Mouse (Mus musculus): ENCODE measurements at regions not wholly inside any gene's neighbourhood (a gene's known extent, or its start where the extent isn't known, plus 50 kb on each side); places are given as distances from the start of the nearest gene placed in this dataset.
"Not testable (repeated sequence)": the region's sequence is repeated elsewhere in the genome, so short reads cannot be mapped to it uniquely, and the experiment has no call there.

DNA sequence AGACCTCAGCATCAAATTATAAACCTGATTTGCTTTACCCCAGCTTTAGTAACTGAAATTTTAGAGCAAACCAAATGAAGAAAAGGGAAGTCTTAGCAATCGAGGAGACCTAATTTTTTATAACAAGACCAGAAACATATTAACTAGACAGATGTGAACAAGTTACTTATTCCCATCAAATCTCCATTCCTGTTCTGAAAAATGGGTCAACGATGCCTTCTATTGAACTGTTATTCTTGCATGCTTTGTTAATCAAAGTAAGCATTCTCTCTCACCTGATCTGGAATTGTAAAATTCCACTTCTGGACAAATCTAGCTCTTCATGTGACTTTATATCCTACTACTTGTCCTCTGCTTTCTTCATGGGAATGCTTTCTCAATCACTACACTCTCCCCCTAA lies 137.6 kb downstream of the Arrdc3 start:
- Histone ChIP-seq H3K4me1 (no peaks in the 10 kb centered on the region), H3K4me3 (replicated peaks) (no peak overlapping the region), H3K4me2 (no peak overlapping the region), H3K27me3 (replicated peaks) (no peaks in the 10 kb centered on the region), H3K9ac (no peak overlapping the region), H3K27ac (no peak overlapping the region), H3K36me3 (no peaks in the 10 kb centered on the region), H3K9me3 (no peaks in the 10 kb centered on the region)
- ATAC-seq (ENCODE audit: insufficient read depth, low FRiP score, low read depth), result no peak
- WGBS, result 91% methylated on average over 2 of the region's 2 CpGs

DNA sequence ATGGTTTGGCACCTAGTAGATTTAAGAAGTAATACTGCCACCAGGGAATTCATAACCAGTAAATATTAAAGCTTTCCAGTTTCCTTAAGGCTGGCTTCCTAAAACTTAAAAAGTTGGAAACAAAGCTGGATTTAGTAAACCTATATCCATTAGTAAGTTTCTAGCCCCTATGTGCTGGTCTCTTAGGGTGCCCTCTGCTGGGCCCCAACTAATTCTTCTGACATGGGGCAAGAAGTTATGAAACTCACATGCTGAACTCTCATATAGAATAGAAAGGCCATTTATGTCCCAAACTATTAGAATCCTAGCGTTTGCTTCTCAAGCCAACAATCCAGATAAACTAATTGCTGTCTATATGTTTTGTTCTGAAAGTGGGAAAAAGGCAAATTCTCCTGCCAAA lies 139.2 kb downstream of the Arrdc3 start:
- no peaks in the 10 kb centered on the region for H3K4me1 ChIP-seq
- no peak for ATAC-seq (ENCODE audit: insufficient read depth, low FRiP score, low read depth)
- H3K9me3 ChIP-seq, result no peaks in the 10 kb centered on the region
- no peak overlapping the region for H3K9ac ChIP-seq
- no peak overlapping the region for H3K27ac ChIP-seq
- no peaks in the 10 kb centered on the region for H3K36me3 ChIP-seq
- WGBS, result 73% methylated on average over 1 of the region's 1 CpGs
- no peak overlapping the region for H3K4me3 ChIP-seq (replicated peaks)
- H3K27me3 ChIP-seq (replicated peaks), result no peaks in the 10 kb centered on the region
- no peak overlapping the region for H3K4me2 ChIP-seq

DNA sequence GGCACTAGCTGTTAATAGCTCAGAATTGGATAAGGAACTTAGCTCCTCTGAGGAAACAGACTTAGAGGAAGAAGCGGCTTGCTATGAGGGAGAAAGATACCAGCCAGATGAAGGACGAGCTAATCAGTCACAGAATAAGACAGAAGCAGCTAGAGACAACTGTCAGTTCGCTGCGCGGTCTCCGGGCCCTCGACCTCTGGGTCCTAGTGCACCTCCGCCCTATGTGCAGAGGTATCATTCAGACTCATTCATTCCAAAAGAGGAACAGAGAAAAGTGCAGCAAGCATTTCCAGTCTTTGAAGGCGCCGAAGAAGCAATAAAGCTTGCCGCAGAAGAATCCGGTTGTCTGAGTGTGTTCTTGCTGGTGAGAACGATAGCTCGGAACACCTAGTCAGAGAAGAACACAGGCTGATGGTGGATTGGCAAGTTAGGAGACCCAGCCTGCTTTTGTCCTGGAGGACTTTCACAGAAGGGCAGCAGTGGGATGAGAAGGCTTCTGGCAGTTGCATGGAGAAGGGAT lies 142.1 kb downstream of the Arrdc3 start:
- not testable (repeated sequence) for H3K27me3 ChIP-seq (replicated peaks); H3K9ac ChIP-seq; H3K27ac ChIP-seq; H3K4me3 ChIP-seq (replicated peaks); ATAC-seq (ENCODE audit: insufficient read depth, low FRiP score, low read depth); H3K36me3 ChIP-seq; H3K9me3 ChIP-seq; H3K4me2 ChIP-seq; H3K4me1 ChIP-seq
- WGBS, result 90% methylated on average over 14 of the region's 14 CpGs

DNA sequence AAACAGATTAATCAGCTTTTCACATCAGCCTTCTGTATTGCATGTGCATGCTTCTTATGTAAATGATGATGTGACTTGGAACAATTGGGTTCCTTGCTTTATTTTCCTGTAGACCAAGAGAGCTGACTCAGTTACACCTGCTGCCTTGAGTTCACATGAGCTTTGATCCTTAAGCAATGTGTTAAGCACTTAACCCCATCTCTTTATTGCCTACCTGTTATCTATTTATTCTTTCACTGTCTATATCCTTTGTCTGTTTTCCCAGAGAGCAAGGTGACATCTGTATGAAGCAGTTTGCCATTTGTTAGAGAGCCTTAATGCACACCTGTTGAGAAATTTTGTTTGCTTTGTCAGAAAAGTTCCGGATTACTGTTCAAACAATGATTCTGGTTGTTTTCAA lies 154.1 kb downstream of the Arrdc3 start:
- Histone ChIP-seq H3K36me3 (no peaks in the 10 kb centered on the region), H3K4me1 (no peaks in the 10 kb centered on the region), H3K4me3 (replicated peaks) (no peak overlapping the region), H3K9me3 (no peaks in the 10 kb centered on the region), H3K9ac (no peak overlapping the region), H3K27me3 (replicated peaks) (no peaks in the 10 kb centered on the region), H3K27ac (no peak overlapping the region), H3K4me2 (no peak overlapping the region)
- no peak for ATAC-seq (ENCODE audit: insufficient read depth, low FRiP score, low read depth)
- 67% methylated on average over 1 of the region's 1 CpGs for WGBS

DNA sequence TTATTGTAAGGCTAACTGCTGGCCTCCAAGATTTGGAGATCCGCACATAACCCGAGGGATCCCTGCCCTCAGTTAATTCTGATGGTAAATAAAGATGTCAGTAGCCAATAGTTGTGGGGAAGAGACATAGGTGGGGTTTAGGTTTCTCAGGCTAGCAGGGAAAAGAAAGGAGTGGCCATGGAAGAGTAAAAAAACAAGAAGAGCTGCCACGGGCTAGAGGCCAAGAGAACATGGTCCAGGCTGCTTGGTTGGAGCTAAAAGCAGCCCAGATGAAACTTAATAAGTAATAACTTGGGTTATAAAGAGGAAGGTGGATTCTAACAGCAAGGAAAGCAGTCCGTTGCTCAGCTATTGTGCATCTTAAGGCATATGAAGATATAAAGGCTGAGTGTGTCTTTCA lies 155.6 kb downstream of the Arrdc3 start:
- Histone ChIP-seq H3K4me3 (replicated peaks) (no peak overlapping the region), H3K36me3 (no peaks in the 10 kb centered on the region), H3K27ac (no peak overlapping the region), H3K4me2 (no peak overlapping the region), H3K4me1 (no peaks in the 10 kb centered on the region), H3K9ac (no peak overlapping the region), H3K27me3 (replicated peaks) (no peaks in the 10 kb centered on the region), H3K9me3 (no peaks in the 10 kb centered on the region)
- WGBS, result 86% methylated on average over 4 of the region's 4 CpGs
- ATAC-seq (ENCODE audit: insufficient read depth, low FRiP score, low read depth), result no peak

DNA sequence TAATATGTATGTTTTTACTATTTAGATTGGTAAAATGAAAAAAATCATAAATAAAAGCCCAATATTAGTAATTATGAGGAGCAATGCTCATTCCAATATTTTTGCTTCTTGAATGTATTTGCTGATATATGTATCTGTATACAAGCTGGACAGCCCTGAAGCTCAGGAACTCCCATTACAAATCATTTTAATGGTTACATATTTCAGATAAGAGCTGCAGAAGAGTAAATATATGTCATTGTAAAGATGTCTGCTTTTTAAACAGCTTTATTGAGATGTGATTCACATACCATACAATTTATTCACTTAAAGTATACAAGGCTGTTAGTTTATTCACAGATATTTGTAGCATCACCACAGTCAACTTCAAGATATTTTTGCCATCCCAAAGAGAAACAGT lies 157.3 kb downstream of the Arrdc3 start:
- no peak overlapping the region for H3K27ac ChIP-seq
- no peaks in the 10 kb centered on the region for H3K4me1 ChIP-seq
- no peak overlapping the region for H3K4me3 ChIP-seq (replicated peaks)

DNA sequence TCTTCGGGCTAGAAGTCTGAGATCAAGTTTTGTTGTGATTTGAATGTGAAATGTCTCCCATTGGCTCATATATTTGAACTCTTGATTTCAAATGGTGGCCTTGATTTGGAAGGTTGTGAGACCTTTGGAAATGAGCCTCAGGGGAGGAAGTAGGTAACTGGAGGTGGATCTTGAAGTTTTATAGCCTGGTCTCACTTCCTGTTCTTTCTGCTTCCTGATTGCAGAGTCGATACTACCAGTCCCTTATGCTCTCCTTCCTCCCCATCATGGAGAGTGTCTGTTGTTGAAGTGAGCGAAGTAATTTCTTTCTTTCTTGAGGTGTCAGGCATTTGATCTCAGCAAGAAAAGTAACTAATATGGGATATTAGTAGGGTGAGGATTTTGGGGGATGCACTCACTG lies 158.5 kb downstream of the Arrdc3 start:
- H3K36me3 ChIP-seq, result no peaks in the 10 kb centered on the region
- no peak overlapping the region for H3K4me2 ChIP-seq
- ATAC-seq (ENCODE audit: insufficient read depth, low FRiP score, low read depth), result no peak
- H3K9me3 ChIP-seq, result no peaks in the 10 kb centered on the region
- H3K4me1 ChIP-seq, result no peaks in the 10 kb centered on the region
- H3K27me3 ChIP-seq (replicated peaks), result no peaks in the 10 kb centered on the region
- H3K4me3 ChIP-seq (replicated peaks), result no peak overlapping the region
- no peak overlapping the region for H3K27ac ChIP-seq
- 85% methylated on average over 3 of the region's 3 CpGs for WGBS
- H3K9ac ChIP-seq, result no peak overlapping the region

More for the DNA sequence above, 157.3 kb downstream of the Arrdc3 start:
- no peak for ATAC-seq (ENCODE audit: insufficient read depth, low FRiP score, low read depth)
- Histone ChIP-seq H3K4me2 (no peak overlapping the region), H3K9me3 (no peaks in the 10 kb centered on the region), H3K36me3 (no peaks in the 10 kb centered on the region), H3K27me3 (replicated peaks) (no peaks in the 10 kb centered on the region), H3K9ac (no peak overlapping the region)
